Mouse (Mus musculus): ENCODE measurements at regions not wholly inside any gene's neighbourhood (a gene's known extent, or its start where the extent isn't known, plus 50 kb on each side); places are given as distances from the start of the nearest gene placed in this dataset.

GRCm38 (mm10) chr8:97733338-97733737 lies 1682.9 kb downstream of the Cdh8 start:
- DNase-seq: peak in 1 of 2 experiments; percentile 3

- DNase-seq: no peak
These were observed 1693.6 kb downstream of the Cdh8 start for GRCm38 (mm10) chr8:97722627-97723026.

GRCm38 (mm10) chr8:97701706-97702105 lies 1714.6 kb downstream of the Cdh8 start:
- DNase-seq: no peak

GRCm38 (mm10) chr8:97664404-97664803 lies 1751.9 kb downstream of the Cdh8 start:
- DNase-seq: no peak

- no peak for DNase-seq
These were observed 1754.1 kb downstream of the Cdh8 start for GRCm38 (mm10) chr8:97662144-97662543.

GRCm38 (mm10) chr8:97651802-97652201 lies 1763.5 kb upstream of the Got2 start:
- DNase-seq: no peak

- DNase-seq: no peak
These were observed 1744.6 kb upstream of the Got2 start for GRCm38 (mm10) chr8:97632980-97633379.
